Mouse (Mus musculus): ENCODE data around the gene Ecpas. TPM values are rescaled to one million over a fixed set of nuclear protein-coding genes. Genes with fewer than 3 reads are reported as not detected.
A peak's percentile ranks its signal among the peaks of the same experiment; 100 is the strongest.

Gene Ecpas
- polyA plus RNA-seq, 1 experiment from 2014 or later = 36.6 TPM

- H3K27ac ChIP-seq (replicated peaks) = peak overlapping the region; percentile 97; the same call in 1 of the 2 replicates
- peak overlapping the region; percentile 65 for H3K4me2 ChIP-seq (replicated peaks)
Observed at GRCm38 (mm10) chr4:58910175-58911068, 2.1 kb downstream of the Ecpas start.

GRCm38 (mm10) chr4:58907453-58907852 lies 5.1 kb downstream of the Ecpas start:
- H3K27ac ChIP-seq (replicated peaks) = no peak overlapping the region
- WGBS = 97% methylated on average over 1 of the region's 1 CpGs
- no peak for ATAC-seq (ENCODE audit: low FRiP score, low read depth)
- no peak overlapping the region for H3K9ac ChIP-seq (replicated peaks)
- peaks cover 13% of the 10 kb centered on the region for H3K4me1 ChIP-seq
- no peak overlapping the region for H3K4me2 ChIP-seq (replicated peaks)
- H3K4me3 ChIP-seq = no peak overlapping the region
- no peaks in the 10 kb centered on the region for H3K27me3 ChIP-seq
- H3K36me3 ChIP-seq = no peaks in the 10 kb centered on the region
- no peaks in the 10 kb centered on the region for H3K9me3 ChIP-seq

More at GRCm38 (mm10) chr4:58910175-58911068, 2.1 kb downstream of the Ecpas start:
- ATAC-seq (ENCODE audit: low FRiP score, low read depth) = no peak
- Histone ChIP-seq H3K4me3 (peak overlapping the region; percentile 96), H3K9ac (replicated peaks) (peak overlapping the region; percentile 97), H3K4me1 (peaks cover 15% of the 10 kb centered on the region), H3K36me3 (no peaks in the 10 kb centered on the region), H3K9me3 (no peaks in the 10 kb centered on the region), H3K27me3 (0 out of 2 replicates have a peak, but pooled peaks cover 4% of the 10 kb centered on the region)
- WGBS = 37% methylated on average over 16 of the region's 16 CpGs

- Histone ChIP-seq H3K4me2 (replicated peaks) (no peak overlapping the region), H3K4me3 (no peak overlapping the region), H3K27me3 (no peaks in the 10 kb centered on the region), H3K4me1 (peaks cover 5% of the 10 kb centered on the region), H3K27ac (replicated peaks) (no peak overlapping the region), H3K9ac (replicated peaks) (no peak overlapping the region), H3K36me3 (no peaks in the 10 kb centered on the region), H3K9me3 (no peaks in the 10 kb centered on the region)
- no peak for ATAC-seq (ENCODE audit: low FRiP score, low read depth)
Observed at GRCm38 (mm10) chr4:58898318-58898717, 14.2 kb downstream of the Ecpas start.

- no peaks in the 10 kb centered on the region for H3K9me3 ChIP-seq
- no peaks in the 10 kb centered on the region for H3K27me3 ChIP-seq
- ATAC-seq (ENCODE audit: low FRiP score, low read depth) = no peak
- no peak overlapping the region for H3K4me3 ChIP-seq
- no peak overlapping the region for H3K9ac ChIP-seq (replicated peaks)
- H3K27ac ChIP-seq (replicated peaks) = no peak overlapping the region
- no peaks in the 10 kb centered on the region for H3K36me3 ChIP-seq
- WGBS = 73% methylated on average over 4 of the region's 4 CpGs
- no peaks in the 10 kb centered on the region; the same call in 1 of the 2 replicates for H3K4me1 ChIP-seq
- H3K4me2 ChIP-seq (replicated peaks) = no peak overlapping the region
Observed at GRCm38 (mm10) chr4:58897436-58897835, 15.1 kb downstream of the Ecpas start.

- no peak for ATAC-seq (ENCODE audit: low FRiP score, low read depth)
- Histone ChIP-seq H3K36me3 (no peaks in the 10 kb centered on the region), H3K4me2 (replicated peaks) (no peak overlapping the region), H3K4me1 (no peaks in the 10 kb centered on the region; the same call in 1 of the 2 replicates), H3K4me3 (no peak overlapping the region), H3K27me3 (no peaks in the 10 kb centered on the region), H3K27ac (replicated peaks) (no peak overlapping the region), H3K9me3 (no peaks in the 10 kb centered on the region), H3K9ac (replicated peaks) (no peak overlapping the region)
- 79% methylated on average over 7 of the region's 7 CpGs for WGBS
Observed at GRCm38 (mm10) chr4:58894399-58894798, 18.1 kb downstream of the Ecpas start.

- no peak overlapping the region for H3K27ac ChIP-seq (replicated peaks)
- no peaks in the 10 kb centered on the region for H3K27me3 ChIP-seq
- no peak for ATAC-seq (ENCODE audit: low FRiP score, low read depth)
- WGBS = 94% methylated on average over 4 of the region's 4 CpGs
- no peaks in the 10 kb centered on the region for H3K9me3 ChIP-seq
- H3K4me2 ChIP-seq (replicated peaks) = no peak overlapping the region
- H3K9ac ChIP-seq (replicated peaks) = no peak overlapping the region
- no peaks in the 10 kb centered on the region; the same call in 1 of the 2 replicates for H3K4me1 ChIP-seq
- H3K4me3 ChIP-seq = no peak overlapping the region
- H3K36me3 ChIP-seq = no peaks in the 10 kb centered on the region
Observed at GRCm38 (mm10) chr4:58890035-58890782, 22.3 kb downstream of the Ecpas start.

GRCm38 (mm10) chr4:58888568-58888967 lies 24.0 kb downstream of the Ecpas start:
- no peak overlapping the region for H3K4me2 ChIP-seq (replicated peaks)
- H3K27me3 ChIP-seq = no peaks in the 10 kb centered on the region
- ATAC-seq (ENCODE audit: low FRiP score, low read depth) = no peak
- no peaks in the 10 kb centered on the region for H3K4me1 ChIP-seq
- H3K27ac ChIP-seq (replicated peaks) = no peak overlapping the region
- H3K9ac ChIP-seq (replicated peaks) = no peak overlapping the region
- H3K4me3 ChIP-seq = no peak overlapping the region
- no peaks in the 10 kb centered on the region for H3K9me3 ChIP-seq
- 91% methylated on average over 1 of the region's 1 CpGs for WGBS
- H3K36me3 ChIP-seq = no peaks in the 10 kb centered on the region

- Histone ChIP-seq H3K4me2 (replicated peaks) (no peak overlapping the region), H3K9ac (replicated peaks) (no peak overlapping the region), H3K36me3 (no peaks in the 10 kb centered on the region), H3K9me3 (no peaks in the 10 kb centered on the region), H3K27me3 (no peaks in the 10 kb centered on the region), H3K4me3 (no peak overlapping the region), H3K27ac (replicated peaks) (no peak overlapping the region), H3K4me1 (no peaks in the 10 kb centered on the region)
- WGBS = 90% methylated on average over 3 of the region's 3 CpGs
- ATAC-seq (ENCODE audit: low FRiP score, low read depth) = no peak
Observed at GRCm38 (mm10) chr4:58887626-58888025, 24.9 kb downstream of the Ecpas start.

GRCm38 (mm10) chr4:58886778-58887177 lies 25.8 kb downstream of the Ecpas start:
- no peak overlapping the region for H3K27ac ChIP-seq (replicated peaks)
- no peaks in the 10 kb centered on the region for H3K27me3 ChIP-seq
- H3K4me2 ChIP-seq (replicated peaks) = no peak overlapping the region
- ATAC-seq (ENCODE audit: low FRiP score, low read depth) = no peak
- H3K9ac ChIP-seq (replicated peaks) = no peak overlapping the region
- H3K4me3 ChIP-seq = no peak overlapping the region
- no peaks in the 10 kb centered on the region for H3K4me1 ChIP-seq
- H3K9me3 ChIP-seq = no peaks in the 10 kb centered on the region
- WGBS = 90% methylated on average over 3 of the region's 3 CpGs
- H3K36me3 ChIP-seq = no peaks in the 10 kb centered on the region

GRCm38 (mm10) chr4:58885341-58885740 lies 27.2 kb downstream of the Ecpas start:
- no peak overlapping the region for H3K27ac ChIP-seq (replicated peaks)
- WGBS = 96% methylated on average over 5 of the region's 5 CpGs
- H3K27me3 ChIP-seq = no peaks in the 10 kb centered on the region
- no peak overlapping the region for H3K9ac ChIP-seq (replicated peaks)
- no peak overlapping the region for H3K4me3 ChIP-seq
- no peaks in the 10 kb centered on the region for H3K36me3 ChIP-seq
- no peaks in the 10 kb centered on the region for H3K9me3 ChIP-seq
- no peak overlapping the region for H3K4me2 ChIP-seq (replicated peaks)
- H3K4me1 ChIP-seq = no peaks in the 10 kb centered on the region
- ATAC-seq (ENCODE audit: low FRiP score, low read depth) = no peak

GRCm38 (mm10) chr4:58883841-58884240 lies 28.7 kb downstream of the Ecpas start:
- no peak overlapping the region for H3K27ac ChIP-seq (replicated peaks)

GRCm38 (mm10) chr4:58874373-58874772 lies 38.2 kb downstream of the Ecpas start:
- H3K27me3 ChIP-seq = no peaks in the 10 kb centered on the region
- ATAC-seq (ENCODE audit: low FRiP score, low read depth) = no peak
- 87% methylated on average over 4 of the region's 4 CpGs for WGBS

More at GRCm38 (mm10) chr4:58883841-58884240, 28.7 kb downstream of the Ecpas start:
- Histone ChIP-seq H3K36me3 (no peaks in the 10 kb centered on the region), H3K9ac (replicated peaks) (no peak overlapping the region), H3K9me3 (no peaks in the 10 kb centered on the region), H3K4me2 (replicated peaks) (no peak overlapping the region), H3K4me3 (no peak overlapping the region), H3K4me1 (no peaks in the 10 kb centered on the region), H3K27me3 (no peaks in the 10 kb centered on the region)
- no peak for ATAC-seq (ENCODE audit: low FRiP score, low read depth)
- 82% methylated on average over 2 of the region's 2 CpGs for WGBS

More at GRCm38 (mm10) chr4:58874373-58874772, 38.2 kb downstream of the Ecpas start:
- Histone ChIP-seq H3K9me3 (no peaks in the 10 kb centered on the region), H3K9ac (replicated peaks) (no peak overlapping the region), H3K27ac (replicated peaks) (no peak overlapping the region), H3K36me3 (peaks cover 13% of the 10 kb centered on the region; the same call in 1 of the 2 replicates), H3K4me1 (no peaks in the 10 kb centered on the region), H3K4me3 (no peak overlapping the region), H3K4me2 (replicated peaks) (no peak overlapping the region)
